Mouse (Mus musculus): ENCODE measurements at regions not wholly inside any gene's neighbourhood (a gene's known extent, or its start where the extent isn't known, plus 50 kb on each side); places are given as distances from the start of the nearest gene placed in this dataset.

DNA sequence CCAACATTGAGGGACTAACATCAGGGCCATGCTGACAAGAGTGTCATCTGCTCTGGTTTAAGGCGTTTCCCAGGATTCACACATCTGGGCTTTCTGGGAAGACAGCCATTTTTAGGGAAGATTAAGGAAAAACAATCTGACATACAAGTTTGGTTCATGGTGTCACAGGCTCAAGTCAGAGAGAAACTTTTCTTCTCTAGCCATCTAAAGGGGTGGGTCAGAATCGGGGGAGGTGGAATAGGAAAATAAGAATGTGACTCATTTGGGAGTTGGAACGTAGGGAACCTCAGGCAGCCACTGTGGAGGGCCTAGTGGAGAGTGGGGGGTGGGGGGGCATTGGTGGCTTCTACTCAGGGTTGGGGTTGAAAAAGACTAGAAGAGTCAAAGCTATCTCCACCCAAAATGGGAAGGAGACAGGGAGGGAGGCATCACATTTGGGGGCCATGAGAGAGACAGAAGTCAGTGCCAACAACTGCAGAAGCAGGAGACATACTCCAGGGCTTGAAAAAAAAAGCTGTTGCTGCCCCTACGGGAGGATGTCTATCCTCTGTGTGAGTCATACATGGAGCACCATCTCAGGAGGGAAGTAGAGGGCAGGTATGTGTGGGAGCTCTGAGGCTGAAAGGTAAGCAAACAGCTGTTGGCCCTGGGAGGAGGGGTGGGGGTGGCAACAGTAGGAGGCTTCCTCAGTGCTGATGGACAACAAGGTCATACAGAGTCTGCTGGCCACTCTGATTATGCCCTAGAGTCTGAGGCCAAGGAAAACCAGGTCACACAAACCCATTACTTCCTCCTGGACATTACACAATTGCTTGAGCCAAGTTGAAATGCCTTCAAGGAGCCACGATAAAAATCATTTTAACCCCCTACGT is 128.2 kb downstream of the Snx18 start:
- TF ChIP-seq CEBPB (IDR thresholded peaks at IDR 0.05; ENCODE audit: insufficient read depth, poor library complexity, severe bottlenecking) (no peak), MAX (IDR thresholded peaks at IDR 0.05; ENCODE audit: low read depth) (no peak), POLR2A (IDR thresholded peaks at IDR 0.05; ENCODE audit: insufficient read length, low read depth) (no peak), MYOD1 (IDR thresholded peaks at IDR 0.05; ENCODE audit: control insufficient read depth in 1 of 3, insufficient read length in 2 of 3, low read depth in 2 of 3) (peak in 2 of 3 experiments; percentile 15 to 52), USF1 (IDR thresholded peaks at IDR 0.05; ENCODE audit: low read depth) (no peak), MYOG (IDR thresholded peaks at IDR 0.05; ENCODE audit: control insufficient read depth in 1 of 3, insufficient read depth in 1 of 3, insufficient read length in 2 of 3, low read depth in 2 of 3) (peak in 1 of 3 experiments; percentile 43), SRF (IDR thresholded peaks at IDR 0.05; ENCODE audit: control insufficient read depth, insufficient read length, low read depth) (no peak), TCF12 (IDR thresholded peaks at IDR 0.05; ENCODE audit: insufficient read depth, poor library complexity, severe bottlenecking) (no peak), E2F4 (IDR thresholded peaks at IDR 0.05; ENCODE audit: insufficient read depth) (no peak), POLR2AphosphoS2 (IDR thresholded peaks at IDR 0.05; ENCODE audit: insufficient read length, low read depth) (no peak), TCF3 (IDR thresholded peaks at IDR 0.05; ENCODE audit: insufficient read length, low read depth) (no peak), REST (IDR thresholded peaks at IDR 0.05; ENCODE audit: insufficient read depth, insufficient read length) (no peak)
